Mouse (Mus musculus): Measurements from ENCODE around the gene Epn1. TPM values are rescaled to one million over a fixed set of nuclear protein-coding genes. Genes with fewer than 3 reads are reported as not detected.

The Epn1 gene
- polyA plus RNA-seq, 1 experiment from 2014 or later: 38.0 TPM

DNA sequence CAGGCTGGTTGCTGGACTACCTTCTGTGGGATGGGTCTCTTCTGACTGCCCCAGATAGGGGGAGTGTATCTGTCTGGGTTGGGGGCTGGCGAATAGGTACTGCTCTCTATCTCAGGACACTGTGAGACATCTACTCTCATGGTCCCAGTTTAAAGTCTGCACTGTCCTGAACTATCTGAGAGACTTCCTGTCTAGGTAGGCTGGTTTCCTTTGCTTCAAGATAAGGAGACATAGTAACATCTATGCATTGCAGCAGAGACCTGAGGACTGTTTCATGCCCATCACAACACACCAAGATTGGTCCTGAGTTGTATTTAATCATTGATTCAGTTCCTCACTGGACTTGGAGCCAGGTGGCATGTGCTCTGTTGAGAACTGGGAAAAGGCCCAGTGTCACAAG is 5.5 kb downstream of the Epn1 start:
- WGBS (ENCODE audit: insufficient replicate concordance): 53% methylated on average over 1 of the region's 1 CpGs
- DNase-seq: no peak
- H3K9ac ChIP-seq (replicated peaks): no peak overlapping the region
- ATAC-seq: no peak
- no peaks in the 10 kb centered on the region for H3K9me3 ChIP-seq (ENCODE audit: low read length)
- no peak overlapping the region for H3K4me2 ChIP-seq (ENCODE audit: low read depth, low read length)
- no peak for TF ChIP-seq CTCF (IDR thresholded peaks at IDR 0.05; ENCODE audit: low read depth)
- TF ChIP-seq EP300 (IDR thresholded peaks at IDR 0.05; ENCODE audit: low read depth): no peak
- no peak overlapping the region for H3K27ac ChIP-seq (ENCODE audit: low read depth)
- H3K27me3 ChIP-seq (ENCODE audit: insufficient read depth, low read length): no peaks in the 10 kb centered on the region
- peaks cover 55% of the 10 kb centered on the region for H3K36me3 ChIP-seq (replicated peaks; ENCODE audit: insufficient read depth, low read length)
- peaks cover 34% of the 10 kb centered on the region for H3K4me1 ChIP-seq (ENCODE audit: insufficient read depth)
- no peak overlapping the region for H3K4me3 ChIP-seq (ENCODE audit: low read depth, low read length)

DNA sequence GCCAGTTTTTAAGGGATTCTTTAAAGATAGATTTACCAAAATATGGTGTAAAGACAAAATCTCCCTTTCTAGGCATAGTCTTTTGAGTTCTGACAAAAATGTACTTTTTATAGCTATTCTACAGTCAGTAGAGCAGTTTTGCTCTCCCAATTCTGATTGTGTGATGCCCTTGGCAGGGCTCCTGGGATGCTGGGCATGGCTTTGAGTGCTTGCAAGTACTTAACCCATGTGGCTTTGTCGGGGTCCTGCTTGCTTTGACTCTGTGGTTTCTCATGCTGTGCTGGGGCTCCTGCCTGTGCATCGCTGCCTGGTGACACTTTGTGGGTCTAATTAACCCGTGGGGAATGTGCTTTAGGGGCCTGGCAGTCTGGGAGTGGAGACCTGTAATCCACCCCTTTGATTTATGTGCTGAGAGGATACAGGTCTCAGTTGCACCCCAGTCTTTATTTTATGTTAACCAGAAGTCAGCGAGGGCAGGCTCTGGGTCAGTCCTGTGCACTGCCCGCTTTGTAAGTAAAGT is 6.9 kb downstream of the Epn1 start:
- DNase-seq (no peak), ATAC-seq (no peak)
- no peaks in the 10 kb centered on the region for H3K9me3 ChIP-seq (ENCODE audit: low read length)
- H3K9ac ChIP-seq (replicated peaks): no peak overlapping the region
- no peak overlapping the region for H3K4me2 ChIP-seq (ENCODE audit: low read depth, low read length)
- H3K27ac ChIP-seq (ENCODE audit: low read depth): no peak overlapping the region
- WGBS (ENCODE audit: insufficient replicate concordance): 85% methylated on average over 5 of the region's 5 CpGs
- no peak for TF ChIP-seq CTCF (IDR thresholded peaks at IDR 0.05; ENCODE audit: low read depth)
- no peak for TF ChIP-seq EP300 (IDR thresholded peaks at IDR 0.05; ENCODE audit: low read depth)
- peaks cover 33% of the 10 kb centered on the region for H3K4me1 ChIP-seq (ENCODE audit: insufficient read depth)
- H3K4me3 ChIP-seq (ENCODE audit: low read depth, low read length): no peak overlapping the region
- H3K36me3 ChIP-seq (replicated peaks; ENCODE audit: insufficient read depth, low read length): peaks cover 70% of the 10 kb centered on the region
- no peaks in the 10 kb centered on the region for H3K27me3 ChIP-seq (ENCODE audit: insufficient read depth, low read length)

DNA sequence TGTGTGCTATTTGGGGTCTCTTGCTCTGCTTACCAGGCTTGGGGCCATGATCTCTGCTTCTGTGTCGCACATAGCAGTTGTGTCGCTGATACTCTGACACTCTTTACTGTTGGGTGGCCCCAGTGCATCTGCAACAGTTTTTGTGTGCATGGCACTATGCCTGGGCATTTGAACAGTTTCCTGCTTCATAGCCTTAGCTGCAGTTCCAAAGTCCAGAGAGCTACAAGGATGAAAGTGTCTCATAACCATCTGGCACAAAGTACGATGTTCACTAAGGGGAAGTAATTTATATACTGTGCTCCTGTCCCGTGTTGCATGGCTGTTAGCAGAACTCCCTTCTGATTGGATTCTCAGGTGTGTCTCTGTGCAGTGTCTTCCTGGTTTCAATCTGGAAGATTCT is 7.9 kb downstream of the Epn1 start:
- no peak for TF ChIP-seq EP300 (IDR thresholded peaks at IDR 0.05; ENCODE audit: low read depth)
- no peak for TF ChIP-seq CTCF (IDR thresholded peaks at IDR 0.05; ENCODE audit: low read depth)
- DNase-seq (peak; percentile 9), ATAC-seq (no peak)
- Histone ChIP-seq H3K27me3 (ENCODE audit: insufficient read depth, low read length) (no peaks in the 10 kb centered on the region), H3K9me3 (ENCODE audit: low read length) (no peaks in the 10 kb centered on the region), H3K4me1 (ENCODE audit: insufficient read depth) (peaks cover 31% of the 10 kb centered on the region), H3K36me3 (replicated peaks; ENCODE audit: insufficient read depth, low read length) (peaks cover 78% of the 10 kb centered on the region), H3K4me3 (ENCODE audit: low read depth, low read length) (no peak overlapping the region), H3K9ac (replicated peaks) (no peak overlapping the region), H3K4me2 (ENCODE audit: low read depth, low read length) (no peak overlapping the region), H3K27ac (ENCODE audit: low read depth) (no peak overlapping the region)
- 63% methylated on average over 4 of the region's 4 CpGs for WGBS (ENCODE audit: insufficient replicate concordance)

DNA sequence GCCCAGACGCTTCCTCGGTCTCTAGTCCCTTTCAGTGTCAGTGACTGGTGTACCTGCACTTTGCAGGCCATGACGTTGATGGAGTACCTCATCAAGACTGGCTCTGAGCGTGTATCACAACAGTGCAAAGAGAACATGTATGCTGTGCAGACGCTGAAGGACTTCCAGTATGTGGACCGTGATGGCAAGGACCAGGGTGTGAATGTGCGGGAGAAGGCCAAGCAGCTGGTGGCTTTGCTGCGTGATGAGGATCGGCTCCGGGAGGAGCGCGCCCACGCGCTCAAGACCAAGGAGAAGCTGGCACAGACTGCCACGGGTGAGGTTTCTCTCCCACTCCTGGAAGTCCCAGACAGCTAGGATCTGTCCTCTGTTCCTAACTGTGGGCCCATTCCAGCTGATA is 9.8 kb downstream of the Epn1 start:
- H3K36me3 ChIP-seq (replicated peaks; ENCODE audit: insufficient read depth, low read length): peaks cover 83% of the 10 kb centered on the region
- ATAC-seq (no peak), DNase-seq (peak; percentile 9)
- peaks cover 16% of the 10 kb centered on the region for H3K4me1 ChIP-seq (ENCODE audit: insufficient read depth)
- no peak overlapping the region for H3K4me2 ChIP-seq (ENCODE audit: low read depth, low read length)
- WGBS (ENCODE audit: insufficient replicate concordance): 93% methylated on average over 15 of the region's 15 CpGs
- no peaks in the 10 kb centered on the region for H3K9me3 ChIP-seq (ENCODE audit: low read length)
- TF ChIP-seq EP300 (IDR thresholded peaks at IDR 0.05; ENCODE audit: low read depth) (no peak), CTCF (IDR thresholded peaks at IDR 0.05; ENCODE audit: low read depth) (no peak)
- H3K9ac ChIP-seq (replicated peaks): no peak overlapping the region
- H3K27me3 ChIP-seq (ENCODE audit: insufficient read depth, low read length): no peaks in the 10 kb centered on the region
- H3K4me3 ChIP-seq (ENCODE audit: low read depth, low read length): no peak overlapping the region
- no peak overlapping the region for H3K27ac ChIP-seq (ENCODE audit: low read depth)

DNA sequence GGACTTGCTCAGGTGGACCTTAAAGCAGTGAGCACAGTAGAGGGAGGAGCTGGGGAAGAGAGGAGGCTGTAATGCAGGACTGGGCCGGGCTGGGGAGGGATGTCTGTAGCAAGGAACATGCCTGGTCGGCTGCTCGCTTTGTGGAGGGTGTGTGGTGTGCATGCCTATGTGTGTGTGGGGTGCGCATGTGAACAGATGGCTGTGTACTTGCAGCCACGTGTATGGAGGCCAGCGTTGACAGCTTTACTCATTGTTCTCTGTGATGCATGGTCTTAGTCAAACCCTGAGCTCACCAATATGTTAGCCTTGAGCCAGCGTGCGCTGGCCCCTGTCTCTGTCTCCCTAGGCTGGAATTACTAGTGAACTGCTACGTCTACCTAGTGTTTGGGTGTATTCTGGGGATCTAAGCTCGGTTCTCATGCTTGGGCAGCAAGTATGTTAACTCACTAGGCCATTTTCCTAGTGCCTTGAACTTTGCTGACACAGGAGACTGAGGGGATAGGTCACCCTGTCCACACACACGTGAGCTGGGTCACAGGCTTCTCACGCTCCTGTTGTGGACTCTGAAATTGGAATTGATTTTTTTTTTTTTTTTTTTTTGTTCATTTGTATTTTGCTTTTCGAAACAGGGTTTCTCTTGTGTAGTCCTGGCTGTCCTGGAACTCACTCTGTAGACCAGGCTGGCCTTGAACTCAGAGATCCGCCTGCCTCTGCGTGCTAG is 11.1 kb downstream of the Epn1 start:
- H3K4me2 ChIP-seq (ENCODE audit: low read depth, low read length): no peak overlapping the region
- no peak overlapping the region; the same call in 1 of the 2 replicates for H3K9ac ChIP-seq (replicated peaks)
- no peaks in the 10 kb centered on the region for H3K27me3 ChIP-seq (ENCODE audit: insufficient read depth, low read length)
- DNase-seq (no peak), ATAC-seq (peak; percentile 82)
- WGBS (ENCODE audit: insufficient replicate concordance): 82% methylated on average over 15 of the region's 15 CpGs
- H3K36me3 ChIP-seq (replicated peaks; ENCODE audit: insufficient read depth, low read length): peaks cover 84% of the 10 kb centered on the region
- H3K9me3 ChIP-seq (ENCODE audit: low read length): no peaks in the 10 kb centered on the region
- H3K4me3 ChIP-seq (ENCODE audit: low read depth, low read length): no peak overlapping the region
- peak overlapping the region; percentile 60; the same call in 1 of the 2 replicates for H3K27ac ChIP-seq (ENCODE audit: low read depth)
- H3K4me1 ChIP-seq (ENCODE audit: insufficient read depth): peaks cover 12% of the 10 kb centered on the region
- no peak for TF ChIP-seq EP300 (IDR thresholded peaks at IDR 0.05; ENCODE audit: low read depth)
- TF ChIP-seq CTCF (IDR thresholded peaks at IDR 0.05; ENCODE audit: low read depth): no peak

DNA sequence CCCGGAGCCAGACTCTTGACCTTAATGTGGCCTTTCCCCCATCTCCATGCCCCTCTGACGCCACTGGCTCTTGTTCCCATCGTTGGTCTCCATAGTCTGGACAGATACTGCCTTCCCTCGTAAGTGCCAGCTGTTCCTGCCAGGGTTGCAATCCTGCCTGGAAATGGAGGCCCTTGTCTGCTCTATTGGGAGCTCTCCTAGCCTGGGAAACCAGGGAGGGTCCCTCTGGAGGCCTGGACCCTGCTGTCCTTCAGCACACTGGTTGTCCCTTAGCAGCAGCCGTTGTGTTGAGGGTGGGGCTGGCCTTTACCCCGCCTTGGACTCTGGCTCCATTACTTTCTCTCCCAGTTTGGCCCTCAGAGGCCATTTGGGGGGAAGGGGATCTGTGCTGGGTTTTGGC is 12.3 kb downstream of the Epn1 start:
- WGBS (ENCODE audit: insufficient replicate concordance): 91% methylated on average over 6 of the region's 6 CpGs
- H3K4me2 ChIP-seq (ENCODE audit: low read depth, low read length): no peak overlapping the region
- TF ChIP-seq EP300 (IDR thresholded peaks at IDR 0.05; ENCODE audit: low read depth) (no peak), CTCF (IDR thresholded peaks at IDR 0.05; ENCODE audit: low read depth) (no peak)
- no peaks in the 10 kb centered on the region for H3K9me3 ChIP-seq (ENCODE audit: low read length)
- no peaks in the 10 kb centered on the region for H3K27me3 ChIP-seq (ENCODE audit: insufficient read depth, low read length)
- no peak for ATAC-seq
- H3K9ac ChIP-seq (replicated peaks): no peak overlapping the region
- H3K4me3 ChIP-seq (ENCODE audit: low read depth, low read length): no peak overlapping the region
- DNase-seq: no peak
- H3K27ac ChIP-seq (ENCODE audit: low read depth): no peak overlapping the region
- H3K36me3 ChIP-seq (replicated peaks; ENCODE audit: insufficient read depth, low read length): peaks cover 83% of the 10 kb centered on the region
- peaks cover 12% of the 10 kb centered on the region for H3K4me1 ChIP-seq (ENCODE audit: insufficient read depth)
